Mouse (Mus musculus): ENCODE results near the gene Atp7b. TPM values are rescaled to one million over a fixed set of nuclear protein-coding genes. Genes with fewer than 3 reads are reported as not detected.

Gene Atp7b
- total and polyA plus RNA-seq, 3 experiments = 29.4 to 32.5 TPM; not detected in 1

DNA sequence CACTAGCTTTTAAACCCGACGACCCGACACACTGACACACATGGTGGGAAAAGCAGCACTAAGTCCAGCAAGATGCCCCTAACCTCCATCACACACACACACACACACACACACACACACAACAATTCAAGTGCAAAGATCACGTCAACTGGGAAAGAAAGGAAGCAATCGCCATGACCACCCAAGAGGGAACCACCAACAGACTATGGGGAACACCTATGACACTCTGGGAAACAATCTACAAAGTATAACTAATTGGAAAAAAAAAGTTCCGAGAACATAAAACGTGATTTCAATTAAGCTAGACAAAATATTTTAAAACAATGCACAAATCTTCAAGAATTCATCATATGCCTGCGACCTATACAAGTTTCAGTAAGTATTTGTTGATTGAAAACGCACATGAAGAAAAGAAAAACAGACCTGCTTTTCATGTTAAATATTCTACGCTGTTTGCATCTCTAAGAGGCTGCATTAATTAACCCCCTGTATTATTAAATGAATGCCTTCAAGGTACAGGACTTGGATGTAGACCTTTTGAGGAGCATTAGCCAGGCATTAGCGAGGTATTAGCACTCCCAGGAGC is 859 bp downstream of the Atp7b start:
- Histone ChIP-seq H3K36me3 (ENCODE audit: control insufficient read depth in 1 of 2, insufficient read depth in 2 of 2, low read length in 2 of 2) (peaks cover 5 to 43% of the 10 kb centered on the region in 2 experiments), H3K4me3 (ENCODE audit: control insufficient read depth in 1 of 2, insufficient read depth in 1 of 2, low read depth in 2 of 2, low read length in 2 of 2) (peak overlapping the region; percentile 90 to 92), H3K27ac (ENCODE audit: control insufficient read depth, low read depth, low read length) (peak overlapping the region; percentile 99)

DNA sequence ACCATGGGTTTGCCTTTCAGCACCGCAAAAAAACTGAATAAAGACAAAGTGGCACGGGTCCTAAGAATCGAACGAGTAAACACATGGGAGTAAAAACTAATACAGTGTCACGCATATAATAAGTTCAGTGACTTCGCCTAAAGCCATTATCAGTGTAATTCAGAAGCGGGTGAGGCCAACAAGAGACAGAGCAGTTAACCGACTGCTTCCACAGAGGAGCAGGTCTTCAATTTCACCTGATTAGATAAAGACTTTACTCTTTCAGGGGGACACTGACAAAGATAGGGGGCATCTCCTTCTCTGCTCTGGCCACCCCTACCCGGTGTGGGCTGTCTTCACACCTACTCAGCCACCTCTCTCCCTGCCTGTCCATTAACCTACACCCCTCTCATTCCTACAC is 1.7 kb downstream of the Atp7b start:
- peak overlapping the region; percentile 99 for H3K27ac ChIP-seq (ENCODE audit: control insufficient read depth, low read depth, low read length)
- peak overlapping the region; percentile 77 for H3K9ac ChIP-seq (ENCODE audit: control insufficient read depth, low read depth, low read length, poor library complexity, severe bottlenecking)
- DNase-seq (ENCODE audit: low read depth, low spot score) = peak; percentile 75
- peak overlapping the region; percentile 90 to 92 for H3K4me3 ChIP-seq (ENCODE audit: control insufficient read depth in 1 of 2, insufficient read depth in 1 of 2, low read depth in 2 of 2, low read length in 2 of 2)
- peaks cover 14 to 36% of the 10 kb centered on the region in 2 experiments for H3K4me1 ChIP-seq (ENCODE audit: control insufficient read depth in 1 of 2, insufficient read depth in 2 of 2, low read length in 2 of 2)
- peaks cover 0 to 46% of the 10 kb centered on the region in 2 experiments; a peak in 3 of 4 replicates for H3K36me3 ChIP-seq (ENCODE audit: control insufficient read depth in 1 of 2, insufficient read depth in 2 of 2, low read length in 2 of 2)
- H3K79me2 ChIP-seq (ENCODE audit: control insufficient read depth, insufficient read depth, low read length, poor library complexity) = peaks cover 76% of the 10 kb centered on the region
- no peaks in the 10 kb centered on the region for H3K27me3 ChIP-seq (ENCODE audit: control insufficient read depth in 1 of 2, insufficient read depth in 2 of 2, low read length in 2 of 2)
- H3K9me3 ChIP-seq (replicated peaks; ENCODE audit: insufficient read depth, low read length) = no peaks in the 10 kb centered on the region
- TF ChIP-seq NELFE (IDR thresholded peaks at IDR 0.05; ENCODE audit: low read depth, low read length) = peak; percentile 54; the same call in 1 of the 2 replicates
- TF ChIP-seq TBP (IDR thresholded peaks at IDR 0.05; ENCODE audit: low read depth, low read length) = peak; percentile 90
- peak; percentile 52 for TF ChIP-seq TAL1 (IDR thresholded peaks at IDR 0.05; ENCODE audit: low read length)
- TF ChIP-seq USF2 (IDR thresholded peaks at IDR 0.05; ENCODE audit: borderline replicate concordance in 1 of 2, insufficient read depth in 1 of 2, low read depth in 1 of 2, low read length in 2 of 2) = no peak
- TF ChIP-seq CTCF (IDR thresholded peaks at IDR 0.05 in 2 of 3, conservative IDR thresholded peaks at IDR 0.05 in 1 of 3; ENCODE audit: control insufficient read depth in 1 of 3, insufficient read depth in 1 of 3, low read depth in 2 of 3, low read length in 3 of 3, poor library complexity in 1 of 3, severe bottlenecking in 1 of 3) = no peak
- TF ChIP-seq MAX (IDR thresholded peaks at IDR 0.05; ENCODE audit: low read length) = peak; percentile 35; the same call in 1 of the 2 replicates
- no peak for TF ChIP-seq USF1 (IDR thresholded peaks at IDR 0.05; ENCODE audit: low read depth, low read length)
- no peak for TF ChIP-seq CHD1 (IDR thresholded peaks at IDR 0.05; ENCODE audit: low read depth, low read length)
- no peak for TF ChIP-seq JUND (IDR thresholded peaks at IDR 0.05; ENCODE audit: low read depth, low read length)
- peak; percentile 76 for TF ChIP-seq ETS1 (IDR thresholded peaks at IDR 0.05; ENCODE audit: low read depth, low read length)
- TF ChIP-seq TCF12 (IDR thresholded peaks at IDR 0.05; ENCODE audit: low read depth, low read length) = peak; percentile 86
- TF ChIP-seq MYB (IDR thresholded peaks at IDR 0.05; ENCODE audit: low read depth, low read length) = peak; percentile 96
- TF ChIP-seq POLR2A (IDR thresholded peaks at IDR 0.05; ENCODE audit: control insufficient read depth in 1 of 2, insufficient read depth in 1 of 2, low read depth in 1 of 2, low read length in 2 of 2, poor library complexity in 1 of 2) = peak in 1 of 2 experiments; percentile 81; a peak in 2 of 4 replicates
- no peak for TF ChIP-seq ZNF384 (IDR thresholded peaks at IDR 0.05; ENCODE audit: low read depth, low read length)
- no peak for TF ChIP-seq ELF1 (IDR thresholded peaks at IDR 0.05; ENCODE audit: low read depth, low read length)
- 0 out of 2 replicates have a peak, but pooled peaks have one; percentile 22 for TF ChIP-seq HCFC1 (IDR thresholded peaks at IDR 0.05; ENCODE audit: low read depth, low read length)
- no peak for TF ChIP-seq RAD21 (IDR thresholded peaks at IDR 0.05; ENCODE audit: low read depth, low read length)
- no peak for TF ChIP-seq MEF2A (IDR thresholded peaks at IDR 0.05; ENCODE audit: extremely low read depth, insufficient replicate concordance, low read depth, low read length, poor library complexity, severe bottlenecking)
- no peak for TF ChIP-seq E2F4 (IDR thresholded peaks at IDR 0.05; ENCODE audit: borderline replicate concordance, low read depth, low read length)
- peak; percentile 68 for TF ChIP-seq ZMIZ1 (IDR thresholded peaks at IDR 0.05; ENCODE audit: low read depth, low read length)
- no peak for TF ChIP-seq NRF1 (IDR thresholded peaks at IDR 0.05; ENCODE audit: insufficient read depth, low read depth, low read length, poor library complexity, severe bottlenecking)
- TF ChIP-seq SMC3 (IDR thresholded peaks at IDR 0.05; ENCODE audit: low read depth, low read length) = no peak
- TF ChIP-seq SIN3A (IDR thresholded peaks at IDR 0.05; ENCODE audit: low read length) = peak; percentile 91
- TF ChIP-seq EP300 (IDR thresholded peaks at IDR 0.05; ENCODE audit: low read depth in 1 of 2, low read length in 2 of 2) = peak; percentile 92 to 97
- TF ChIP-seq MAZ (IDR thresholded peaks at IDR 0.05; ENCODE audit: low read depth, low read length) = peak; percentile 35; the same call in 1 of the 2 replicates
- no peak for TF ChIP-seq ZC3H11A (IDR thresholded peaks at IDR 0.05; ENCODE audit: low read depth, low read length)
- TF ChIP-seq RCOR1 (IDR thresholded peaks at IDR 0.05; ENCODE audit: low read depth, low read length) = no peak
- TF ChIP-seq ZKSCAN1 (IDR thresholded peaks at IDR 0.05; ENCODE audit: low read depth, low read length) = no peak

More for the DNA sequence above, 859 bp downstream of the Atp7b start:
- Histone ChIP-seq H3K27me3 (ENCODE audit: control insufficient read depth in 1 of 2, insufficient read depth in 2 of 2, low read length in 2 of 2) (no peaks in the 10 kb centered on the region), H3K4me1 (ENCODE audit: control insufficient read depth in 1 of 2, insufficient read depth in 2 of 2, low read length in 2 of 2) (peaks cover 13 to 31% of the 10 kb centered on the region in 2 experiments), H3K9ac (ENCODE audit: control insufficient read depth, low read depth, low read length, poor library complexity, severe bottlenecking) (peak overlapping the region; percentile 77), H3K9me3 (replicated peaks; ENCODE audit: insufficient read depth, low read length) (no peaks in the 10 kb centered on the region), H3K79me2 (ENCODE audit: control insufficient read depth, insufficient read depth, low read length, poor library complexity) (peaks cover 70% of the 10 kb centered on the region)
- TF ChIP-seq SIN3A (IDR thresholded peaks at IDR 0.05; ENCODE audit: low read length) (peak; percentile 59; the same call in 1 of the 2 replicates), MYC (IDR thresholded peaks at IDR 0.05; ENCODE audit: low read depth, low read length) (peak; percentile 32; the same call in 1 of the 2 replicates), ETS1 (IDR thresholded peaks at IDR 0.05; ENCODE audit: low read depth, low read length) (no peak), UBTF (IDR thresholded peaks at IDR 0.05; ENCODE audit: borderline replicate concordance, insufficient read depth, low read depth, low read length) (no peak), MAX (IDR thresholded peaks at IDR 0.05; ENCODE audit: low read length) (peak; percentile 49; the same call in 1 of the 2 replicates), CHD1 (IDR thresholded peaks at IDR 0.05; ENCODE audit: low read depth, low read length) (peak; percentile 85)
- peak; percentile 56 for DNase-seq (ENCODE audit: low read depth, low spot score)
